Mouse (Mus musculus) midbrain, embryonic 13.5 days (tissue): ENCODE data around the gene Cpd. TPM values are rescaled to one million over a fixed set of nuclear protein-coding genes. Genes with fewer than 3 reads are reported as not detected.
A peak's percentile ranks its signal among the peaks of the same experiment; 100 is the strongest.

Experiments used
- ATAC-seq: fragments of 200-750 bp; cut with Nextera tagmentation; 2 replicates; pipeline ENCODE4 v1.8.0; 2017; ENCODE audit warnings: mild to moderate bottlenecking, moderate TSS enrichment, moderate library complexity
- H3K27ac ChIP-seq: fragments of 300-500 bp; sonication (generic); 2 replicates; pipeline ENCODE4 v1.5.1; 2015; ENCODE audit warnings: inconsistent platforms, mild to moderate bottlenecking, moderate library complexity
- H3K27me3 ChIP-seq: fragments of 300-500 bp; sonication (generic); 2 replicates; pipeline ENCODE4 v1.6.1; 2015; ENCODE audit warnings: mild to moderate bottlenecking, inconsistent platforms
- H3K36me3 ChIP-seq: fragments of 300-500 bp; sonication (generic); 2 replicates; pipeline ENCODE4 v1.6.1; 2015; ENCODE audit warnings: mild to moderate bottlenecking, inconsistent platforms
- H3K4me1 ChIP-seq: fragments of 300-500 bp; sonication (generic); replicated peaks from 2 replicates; pipeline ENCODE4 v1.6.1; 2015; ENCODE audit warnings: inconsistent platforms
- H3K4me2 ChIP-seq: fragments of 300-500 bp; sonication (generic); replicated peaks from 2 replicates; pipeline ENCODE4 v1.6.1; 2015; ENCODE audit warnings: moderate library complexity, mild to moderate bottlenecking, inconsistent platforms
- H3K4me3 ChIP-seq: fragments of 300-500 bp; sonication (generic); replicated peaks from 2 replicates; pipeline ENCODE4 v1.5.1; 2015; ENCODE audit warnings: mild to moderate bottlenecking, inconsistent platforms
- H3K9ac ChIP-seq: fragments of 300-500 bp; sonication (generic); replicated peaks from 2 replicates; pipeline ENCODE4 v1.6.1; 2015; ENCODE audit warnings: mild to moderate bottlenecking, inconsistent platforms
- H3K9me3 ChIP-seq: fragments of 300-500 bp; sonication (generic); 2 replicates; pipeline ENCODE4 v1.6.1; 2016; ENCODE audit warnings: mild to moderate bottlenecking, inconsistent platforms
- WGBS: fragments of 180-500 bp; shearing (Covaris S2); methylation state at CpG from one replicate; pipeline ENCODE4 v1.1.7; 2015; 5-methylcytosine and 5-hydroxymethylcytosine counted together
- polyA plus RNA-seq: library from polyadenylated mRNA; unstranded; fragments of >200 nt; fragmentation: Nextera tagmentation; extraction: Ambion mirVana; gene quantifications from 2 replicates; pipeline ENCODE4 v1.2.1, GENCODE M21; 2015

The Cpd gene
- 5.8 and 6.5 TPM in 2 replicates for polyA plus RNA-seq

GRCm38 (mm10) chr11:76846878-76847222 lies at the start of gene Cpd:
Cpd (minus strand) TSS chr11:76847018.
- Histone ChIP-seq H3K4me2 (peak within 1 kb of the TSS; percentile 96), H3K4me3 (peak within 1 kb of the TSS; percentile 76), H3K4me1 (peaks cover 41% of the 10 kb centered on the region), H3K36me3 (no peaks in the 10 kb centered on the region), H3K9ac (peak within 1 kb of the TSS; percentile 94), H3K9me3 (no peaks in the 10 kb centered on the region), H3K27ac (peak within 1 kb of the TSS; percentile 92), H3K27me3 (no peaks in the 10 kb centered on the region)
- peak; percentile 100 for ATAC-seq
- WGBS = under 1% methylated on average over 29 of the region's 29 CpGs

GRCm38 (mm10) chr11:76896360-76896759 lies 49.5 kb upstream of the Cpd start:
- H3K27me3 ChIP-seq = no peaks in the 10 kb centered on the region
- peaks cover 9% of the 10 kb centered on the region for H3K4me1 ChIP-seq
- H3K27ac ChIP-seq = no peak overlapping the region
- WGBS = 81% methylated on average over 6 of the region's 6 CpGs
- no peak overlapping the region for H3K4me3 ChIP-seq
- no peaks in the 10 kb centered on the region for H3K36me3 ChIP-seq
- no peak for ATAC-seq
- no peaks in the 10 kb centered on the region for H3K9me3 ChIP-seq
- no peak overlapping the region for H3K4me2 ChIP-seq
- no peak overlapping the region for H3K9ac ChIP-seq

GRCm38 (mm10) chr11:76894240-76894639 lies 47.4 kb upstream of the Cpd start:
- 46% methylated on average over 5 of the region's 5 CpGs for WGBS
- no peak for ATAC-seq
- no peaks in the 10 kb centered on the region for H3K9me3 ChIP-seq
- no peaks in the 10 kb centered on the region for H3K27me3 ChIP-seq
- peaks cover 9% of the 10 kb centered on the region for H3K4me1 ChIP-seq
- H3K4me2 ChIP-seq = no peak overlapping the region
- H3K36me3 ChIP-seq = no peaks in the 10 kb centered on the region
- H3K9ac ChIP-seq = no peak overlapping the region
- H3K4me3 ChIP-seq = no peak overlapping the region
- no peak overlapping the region for H3K27ac ChIP-seq

GRCm38 (mm10) chr11:76893570-76893969 lies 46.8 kb upstream of the Cpd start:
- no peaks in the 10 kb centered on the region for H3K9me3 ChIP-seq
- H3K4me1 ChIP-seq = peaks cover 9% of the 10 kb centered on the region
- no peaks in the 10 kb centered on the region for H3K27me3 ChIP-seq
- no peak overlapping the region for H3K9ac ChIP-seq
- H3K36me3 ChIP-seq = no peaks in the 10 kb centered on the region
- no peak for ATAC-seq
- H3K27ac ChIP-seq = no peak overlapping the region
- H3K4me2 ChIP-seq = no peak overlapping the region
- no peak overlapping the region for H3K4me3 ChIP-seq
- WGBS = 57% methylated on average over 4 of the region's 4 CpGs

- Histone ChIP-seq H3K4me2 (no peak overlapping the region), H3K9ac (no peak overlapping the region), H3K27ac (no peak overlapping the region), H3K9me3 (no peaks in the 10 kb centered on the region), H3K27me3 (no peaks in the 10 kb centered on the region), H3K4me3 (no peak overlapping the region), H3K36me3 (no peaks in the 10 kb centered on the region), H3K4me1 (peaks cover 5% of the 10 kb centered on the region)
- 83% methylated on average over 3 of the region's 3 CpGs for WGBS
- ATAC-seq = no peak
Observed at GRCm38 (mm10) chr11:76892972-76893371, 46.2 kb upstream of the Cpd start.

- Histone ChIP-seq H3K4me2 (no peak overlapping the region), H3K9ac (no peak overlapping the region), H3K4me3 (no peak overlapping the region), H3K4me1 (no peaks in the 10 kb centered on the region), H3K27ac (no peak overlapping the region), H3K36me3 (no peaks in the 10 kb centered on the region), H3K27me3 (no peaks in the 10 kb centered on the region), H3K9me3 (no peaks in the 10 kb centered on the region)
- 89% methylated on average over 4 of the region's 4 CpGs for WGBS
- no peak for ATAC-seq
Observed at GRCm38 (mm10) chr11:76891738-76892349, 45.0 kb upstream of the Cpd start.

GRCm38 (mm10) chr11:76891171-76891570 lies 44.4 kb upstream of the Cpd start:
- H3K4me1 ChIP-seq = no peaks in the 10 kb centered on the region
- no peaks in the 10 kb centered on the region for H3K27me3 ChIP-seq
- H3K4me3 ChIP-seq = no peak overlapping the region
- WGBS = 91% methylated on average over 7 of the region's 7 CpGs
- H3K36me3 ChIP-seq = no peaks in the 10 kb centered on the region
- H3K9ac ChIP-seq = no peak overlapping the region
- H3K4me2 ChIP-seq = no peak overlapping the region
- no peak overlapping the region for H3K27ac ChIP-seq
- ATAC-seq = no peak
- no peaks in the 10 kb centered on the region for H3K9me3 ChIP-seq

GRCm38 (mm10) chr11:76889339-76890164 lies 42.7 kb upstream of the Cpd start:
- Histone ChIP-seq H3K36me3 (no peaks in the 10 kb centered on the region), H3K4me3 (no peak overlapping the region), H3K27ac (no peak overlapping the region), H3K4me2 (no peak overlapping the region), H3K27me3 (no peaks in the 10 kb centered on the region), H3K4me1 (no peaks in the 10 kb centered on the region), H3K9me3 (no peaks in the 10 kb centered on the region), H3K9ac (no peak overlapping the region)
- no peak for ATAC-seq
- WGBS = 79% methylated on average over 10 of the region's 10 CpGs

GRCm38 (mm10) chr11:76884451-76884850 lies 37.6 kb upstream of the Cpd start:
- H3K9me3 ChIP-seq = no peaks in the 10 kb centered on the region
- no peaks in the 10 kb centered on the region for H3K27me3 ChIP-seq
- no peak overlapping the region for H3K4me2 ChIP-seq
- ATAC-seq = no peak
- no peaks in the 10 kb centered on the region for H3K4me1 ChIP-seq
- H3K36me3 ChIP-seq = no peaks in the 10 kb centered on the region
- 27% methylated on average over 5 of the region's 5 CpGs for WGBS
- no peak overlapping the region for H3K4me3 ChIP-seq
- H3K27ac ChIP-seq = no peak overlapping the region
- no peak overlapping the region for H3K9ac ChIP-seq

GRCm38 (mm10) chr11:76879816-76880215 lies 33.0 kb upstream of the Cpd start:
- H3K27ac ChIP-seq = no peak overlapping the region
- no peaks in the 10 kb centered on the region for H3K36me3 ChIP-seq
- no peaks in the 10 kb centered on the region for H3K9me3 ChIP-seq
- no peak overlapping the region for H3K9ac ChIP-seq
- H3K4me2 ChIP-seq = no peak overlapping the region
- H3K4me3 ChIP-seq = no peak overlapping the region
- no peak for ATAC-seq
- 82% methylated on average over 5 of the region's 5 CpGs for WGBS
- H3K27me3 ChIP-seq = no peaks in the 10 kb centered on the region
- H3K4me1 ChIP-seq = no peaks in the 10 kb centered on the region

- H3K9ac ChIP-seq = no peak overlapping the region
- no peak overlapping the region for H3K27ac ChIP-seq
- H3K9me3 ChIP-seq = no peaks in the 10 kb centered on the region
- 81% methylated on average over 6 of the region's 6 CpGs for WGBS
- H3K4me3 ChIP-seq = no peak overlapping the region
- ATAC-seq = no peak
- H3K4me2 ChIP-seq = no peak overlapping the region
- H3K27me3 ChIP-seq = no peaks in the 10 kb centered on the region
- H3K4me1 ChIP-seq = no peaks in the 10 kb centered on the region
- no peaks in the 10 kb centered on the region for H3K36me3 ChIP-seq
Observed at GRCm38 (mm10) chr11:76874766-76875165, 27.9 kb upstream of the Cpd start.

GRCm38 (mm10) chr11:76873865-76874264 lies 27.0 kb upstream of the Cpd start:
- no peak overlapping the region for H3K4me2 ChIP-seq
- H3K4me3 ChIP-seq = no peak overlapping the region
- no peaks in the 10 kb centered on the region for H3K9me3 ChIP-seq
- no peak overlapping the region for H3K9ac ChIP-seq
- H3K4me1 ChIP-seq = no peaks in the 10 kb centered on the region
- H3K27ac ChIP-seq = no peak overlapping the region
- no peak for ATAC-seq
- no peaks in the 10 kb centered on the region for H3K36me3 ChIP-seq
- no peaks in the 10 kb centered on the region for H3K27me3 ChIP-seq
- 92% methylated on average over 5 of the region's 5 CpGs for WGBS
